Comparison of ENCODE assay signal across 8 mouse cellular contexts in the genomic region with DNA sequence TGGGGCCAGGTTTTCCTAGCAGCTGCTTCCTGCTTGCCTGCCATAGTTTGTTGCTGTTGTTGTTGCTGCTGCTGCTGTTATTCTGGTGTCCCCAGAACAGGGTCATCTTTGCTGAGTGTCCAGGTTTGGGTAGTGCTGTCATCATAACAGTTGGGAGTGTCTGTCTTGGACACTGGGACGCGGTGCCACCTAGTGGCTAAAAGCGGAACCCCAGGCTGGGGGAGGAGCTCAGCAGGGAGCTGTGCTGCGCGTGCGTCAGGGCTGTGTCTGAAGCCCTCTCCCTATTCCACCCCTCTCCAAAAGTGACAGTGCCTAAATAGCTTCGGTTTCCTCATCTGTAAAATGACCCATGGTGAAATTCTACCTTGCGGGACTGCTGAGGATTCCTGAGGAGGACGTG. TPM values are rescaled to one million over a fixed set of nuclear protein-coding genes. Genes with fewer than 3 reads are reported as not detected.
DNase-seq lines count a peak whose midpoint lies in the region; ATAC-seq and TF ChIP-seq lines count a peak whose summit lies in the region.

No protein-coding gene starts in this region.

- H3K27ac ChIP-seq in gastrocnemius, adult 2 months, result peak overlapping the region; percentile 96
- H3K27ac ChIP-seq in hindbrain, postnatal 0 days, result peak overlapping the region; percentile 76
- H3K27ac ChIP-seq in left cerebral cortex, adult 2 months, result peak overlapping the region; percentile 48; the same call in 1 of the 2 replicates

- intact Hi-C loops in gastrocnemius, adult 2 months (cut with DNase I), result loop anchor here (2.0 kb wide), 1 partner anchor 177 kb away; no protein-coding TSS in a partner anchor
- intact Hi-C loops in left cerebral cortex, adult 2 months (cut with DNase I), result no loop called here

- DNase-seq in WW6 (ENCODE audit: low read depth, low spot score), result peak; percentile 80
- DNase-seq in cerebellum, postnatal 4 days (ENCODE audit: low spot score in 2 of 2), result peak; percentile 98 to 99
- DNase-seq in gastrocnemius, adult 2 months, result peak; percentile 97
- peak; percentile 94 for DNase-seq in hindbrain, postnatal 0 days (ENCODE audit: low spot score)
- peak; percentile 91 to 99 for DNase-seq in left cerebral cortex, adult 2 months (ENCODE audit: extremely low spot score in 1 of 2, low spot score in 2 of 2)
- DNase-seq in lung, postnatal 4 days, result peak; percentile 93 to 97
- DNase-seq in retina, postnatal 1 day, result peak; percentile 94
- peak; percentile 97 for DNase-seq in thymus, postnatal 4 days

- 0 out of 2 replicates have a peak overlapping the region, but pooled peaks have one; percentile 13 for H3K4me2 ChIP-seq in hindbrain, postnatal 0 days (ENCODE audit: low read depth, low read length)

- no peaks in the 10 kb centered on the region for H3K9me3 ChIP-seq in hindbrain, postnatal 0 days (ENCODE audit: low read length)

- peak overlapping the region; percentile 65 for H3K4me3 ChIP-seq in gastrocnemius, adult 2 months
- H3K4me3 ChIP-seq in hindbrain, postnatal 0 days (ENCODE audit: low read length), result no peak overlapping the region
- H3K4me3 ChIP-seq in left cerebral cortex, adult 2 months, result no peak overlapping the region

- 0 out of 2 replicates have a peak, but pooled peaks cover 15% of the 10 kb centered on the region for H3K4me1 ChIP-seq in hindbrain, postnatal 0 days (ENCODE audit: insufficient read depth, low read length)

- peak; percentile 67 for ATAC-seq in hindbrain, postnatal 0 days

- no peaks in the 10 kb centered on the region for H3K27me3 ChIP-seq in hindbrain, postnatal 0 days (ENCODE audit: insufficient read depth, low read length)

- WGBS in hindbrain, postnatal 0 days, result 15% methylated on average over 9 of the region's 9 CpGs

- H3K36me3 ChIP-seq in hindbrain, postnatal 0 days (ENCODE audit: insufficient read depth, low read length), result no peaks in the 10 kb centered on the region

- no peak for TF ChIP-seq CTCF in gastrocnemius, adult 2 months (IDR thresholded peaks at IDR 0.05)
- TF ChIP-seq CTCF in hindbrain, postnatal 0 days (IDR thresholded peaks at IDR 0.05; ENCODE audit: low read depth), result peak; percentile 98
- TF ChIP-seq CTCF in left cerebral cortex, adult 2 months (IDR thresholded peaks at IDR 0.05), result peak; percentile 99

- no peak overlapping the region for H3K9ac ChIP-seq in hindbrain, postnatal 0 days (replicated peaks; ENCODE audit: low read length)

RNA-seq across cellular contexts. Expression of gene Dand5, which starts 7.1 kb away (rescaled TPM):
- total RNA-seq in gastrocnemius, adult 2 months (2021), result 10 to 100 TPM; 10.2 to 14.3 TPM
- 6.6 and 7.2 TPM in 2 replicates for total RNA-seq in hindbrain, postnatal 0 days (2014; rRNA removed)
- 12.3 and 12.5 TPM in 2 replicates for polyA plus RNA-seq in hindbrain, postnatal 0 days (2015; fragmentation: Nextera tagmentation; extraction: Ambion mirVana)
- 10 to 100 TPM in 1 of 2 experiments, 1 to 10 TPM in 1; 9.7 to 11.1 TPM for total RNA-seq in left cerebral cortex, adult 2 months (2021)

RNA-seq across cellular contexts. Expression of gene Nfix, which starts 15.4 kb away (rescaled TPM):
- 100 to 1,000 TPM; 465 to 558 TPM for total RNA-seq in gastrocnemius, adult 2 months (2021)
- total RNA-seq in hindbrain, postnatal 0 days (2014; rRNA removed), result 90.4 and 92.5 TPM in 2 replicates
- polyA plus RNA-seq in hindbrain, postnatal 0 days (2015; fragmentation: Nextera tagmentation; extraction: Ambion mirVana), result 123 and 126 TPM in 2 replicates
- 100 to 1,000 TPM; 347 to 350 TPM for total RNA-seq in left cerebral cortex, adult 2 months (2021)

RNA-seq across cellular contexts. Expression of gene Gadd45gip1, which starts 15.8 kb away (rescaled TPM):
- 10 to 100 TPM; 16.2 to 30.4 TPM for total RNA-seq in gastrocnemius, adult 2 months (2021)
- total RNA-seq in hindbrain, postnatal 0 days (2014; rRNA removed), result 33.0 and 34.1 TPM in 2 replicates
- polyA plus RNA-seq in hindbrain, postnatal 0 days (2015; fragmentation: Nextera tagmentation; extraction: Ambion mirVana), result 43.4 and 45.3 TPM in 2 replicates
- total RNA-seq in left cerebral cortex, adult 2 months (2021), result 10 to 100 TPM; 23.9 to 25.8 TPM

RNA-seq across cellular contexts. Expression of gene Rad23a, which starts 24.9 kb away (rescaled TPM):
- total RNA-seq in gastrocnemius, adult 2 months (2021), result 100 to 1,000 TPM; 159 to 172 TPM
- 62.5 and 68.1 TPM in 2 replicates for total RNA-seq in hindbrain, postnatal 0 days (2014; rRNA removed)
- polyA plus RNA-seq in hindbrain, postnatal 0 days (2015; fragmentation: Nextera tagmentation; extraction: Ambion mirVana), result 90.6 and 98.0 TPM in 2 replicates
- total RNA-seq in left cerebral cortex, adult 2 months (2021), result 10 to 100 TPM; 77.7 to 77.8 TPM

RNA-seq across cellular contexts. Expression of gene Calr, which starts 31.2 kb away (rescaled TPM):
- total RNA-seq in gastrocnemius, adult 2 months (2021), result 100 to 1,000 TPM; 149 to 205 TPM
- total RNA-seq in hindbrain, postnatal 0 days (2014; rRNA removed), result 350 and 359 TPM in 2 replicates
- 418 and 457 TPM in 2 replicates for polyA plus RNA-seq in hindbrain, postnatal 0 days (2015; fragmentation: Nextera tagmentation; extraction: Ambion mirVana)
- total RNA-seq in left cerebral cortex, adult 2 months (2021), result 100 to 1,000 TPM; 459 to 496 TPM
